Mouse (Mus musculus) brain, embryonic 14.5 days (tissue): ENCODE measurements at regions not wholly inside any gene's neighbourhood (a gene's known extent, or its start where the extent isn't known, plus 50 kb on each side); places are given as distances from the start of the nearest gene placed in this dataset.

Experiments
- CTCF ChIP-seq: fragments of 200-500 bp; IDR thresholded peaks from 2 replicates; pipeline ENCODE4 v1.5.1; 2012; ENCODE audit warnings: inconsistent platforms, mild to moderate bottlenecking, moderate library complexity, borderline replicate concordance; ENCODE audit not compliant: insufficient read depth, insufficient read length; ENCODE audit errors: extremely low read depth
- POLR2A ChIP-seq: fragments of 200-500 bp; IDR thresholded peaks from 2 replicates; pipeline ENCODE4 v1.6.1; 2012; ENCODE audit warnings: mild to moderate bottlenecking, inconsistent platforms, borderline replicate concordance; ENCODE audit not compliant: poor library complexity, insufficient read depth, insufficient read length, severe bottlenecking; ENCODE audit errors: extremely low read depth

GRCm38 (mm10) chr5:132876336-132876840 lies 333.2 kb upstream of the Auts2 start:
- TF ChIP-seq CTCF (no peak), POLR2A (no peak)
